Comparison of ENCODE assay signal across 16 mouse cellular contexts in genomic region chr5:49419707-49420106, GRCm38 (mm10).
"Had no signal": no experiment of that assay in that cellular context is flagged by ENCODE, and none has a peak within 500 bp of the region (broad histone marks: within the 10 kb centered on the region; RNA-seq: fewer than 3 reads in every experiment).

No protein-coding gene starts in this region.

- ATAC-seq: lung, postnatal 0 days; midbrain, embryonic 15.5 days had no signal

- H3K9ac ChIP-seq: kidney, embryonic 15.5 days; limb, embryonic 13.5 days; liver, embryonic 14.5 days; midbrain, embryonic 15.5 days; neural tube, embryonic 12.5 days; stomach, embryonic 15.5 days had no signal

- H3K9me3 ChIP-seq: kidney, embryonic 15.5 days; limb, embryonic 13.5 days; midbrain, embryonic 10.5 days; midbrain, embryonic 15.5 days; neural tube, embryonic 12.5 days; stomach, embryonic 15.5 days had no signal

- H3K27me3 ChIP-seq: kidney, embryonic 15.5 days; limb, embryonic 13.5 days; midbrain, embryonic 15.5 days; neural tube, embryonic 12.5 days; stomach, embryonic 15.5 days had no signal

- DNase-seq: kidney, adult 2 months; kidney, postnatal 14 days; layer of hippocampus, adult 9-11 months; layer of hippocampus, postnatal 36 days; left cerebral cortex, postnatal 4 days; lung, adult 18-20 months; lung, postnatal 4 days; thymus, postnatal 4 days had no signal

- H3K4me2 ChIP-seq: kidney, embryonic 15.5 days; limb, embryonic 13.5 days; midbrain, embryonic 15.5 days; neural tube, embryonic 12.5 days; stomach, embryonic 15.5 days had no signal

- H3K27ac ChIP-seq: kidney, embryonic 15.5 days; limb, embryonic 13.5 days; liver, embryonic 14.5 days; midbrain, embryonic 10.5 days; midbrain, embryonic 15.5 days; neural tube, embryonic 12.5 days; stomach, embryonic 15.5 days had no signal

- H3K4me1 ChIP-seq: kidney, embryonic 15.5 days; limb, embryonic 13.5 days; midbrain, embryonic 10.5 days; midbrain, embryonic 15.5 days; neural tube, embryonic 12.5 days; stomach, embryonic 15.5 days had no signal

- H3K4me3 ChIP-seq: kidney, embryonic 15.5 days; limb, embryonic 13.5 days; midbrain, embryonic 10.5 days; midbrain, embryonic 15.5 days; neural tube, embryonic 12.5 days; stomach, embryonic 15.5 days had no signal

- H3K36me3 ChIP-seq: kidney, embryonic 15.5 days; limb, embryonic 13.5 days; midbrain, embryonic 10.5 days; midbrain, embryonic 15.5 days; neural tube, embryonic 12.5 days; stomach, embryonic 15.5 days had no signal
